ENCODE assay signal across 23 mouse cellular contexts in the genomic region with DNA sequence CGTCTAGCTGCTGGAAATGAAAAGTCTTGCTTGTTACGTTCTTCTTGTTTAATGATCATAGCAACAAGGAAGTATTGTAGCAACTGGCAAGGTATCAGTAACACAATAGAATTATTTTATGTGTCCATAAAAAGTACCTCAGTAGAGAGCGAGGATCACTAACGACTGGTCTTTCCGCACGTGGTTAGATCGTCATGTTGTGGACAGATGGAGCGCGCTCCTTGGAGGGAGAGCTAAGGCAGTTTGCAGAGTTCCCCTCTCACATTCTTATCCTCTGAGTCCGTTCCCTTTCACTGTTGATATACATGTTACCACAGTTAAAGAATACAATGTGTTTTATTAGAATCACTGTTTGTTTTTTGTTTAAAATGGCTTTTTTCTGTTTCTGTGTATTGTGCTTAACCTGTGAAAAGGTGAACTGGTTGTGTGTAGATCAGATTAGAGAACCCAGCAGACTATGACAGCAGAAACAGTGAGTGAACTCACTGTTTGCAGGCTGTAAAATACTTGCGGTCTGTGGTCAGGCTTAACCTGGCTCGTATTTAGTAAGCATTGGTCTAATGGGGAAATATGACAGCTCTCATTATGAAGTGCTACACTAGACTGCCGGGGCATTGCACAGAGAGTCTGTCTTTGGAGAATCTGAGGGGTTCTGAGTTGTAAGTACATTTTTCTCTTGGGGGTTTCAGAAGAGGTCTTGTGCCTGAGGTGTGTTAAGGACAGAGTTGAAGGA. TPM values are rescaled to one million over a fixed set of nuclear protein-coding genes. Genes with fewer than 3 reads are reported as not detected.
DNase-seq lines count a peak whose midpoint lies in the region; ATAC-seq and TF ChIP-seq lines count a peak whose summit lies in the region.
"Had no signal": no experiment of that assay in that cellular context is flagged by ENCODE, and none has a peak within 500 bp of the region (broad histone marks: within the 10 kb centered on the region; RNA-seq: fewer than 3 reads in every experiment).

No protein-coding gene starts in this region.

- peak; percentile 88 for TF ChIP-seq EP300 in CH12.LX (IDR thresholded peaks at IDR 0.05; ENCODE audit: low read length)

- H3K4me3 ChIP-seq in CH12.LX (replicated peaks in 1 of 3; ENCODE audit: low read depth in 2 of 3, low read length in 2 of 3, poor library complexity in 1 of 3): no peak overlapping the region
- H3K4me3 ChIP-seq: embryonic facial prominence, embryonic 13.5 days; hindbrain, embryonic 13.5 days; liver, embryonic 13.5 days; lung, embryonic 15.5 days; midbrain, embryonic 15.5 days had no signal

- peaks cover 8 to 28% of the 10 kb centered on the region in 2 experiments for H3K4me1 ChIP-seq in CH12.LX (ENCODE audit: control insufficient read depth in 1 of 2, insufficient read depth in 2 of 2)
- H3K4me1 ChIP-seq: hindbrain, embryonic 13.5 days; midbrain, embryonic 15.5 days had no signal

- no peak overlapping the region for H3K9ac ChIP-seq in CH12.LX (ENCODE audit: insufficient read depth, low read depth)
- H3K9ac ChIP-seq: embryonic facial prominence, embryonic 13.5 days; hindbrain, embryonic 13.5 days; liver, embryonic 13.5 days; lung, embryonic 15.5 days; midbrain, embryonic 15.5 days had no signal

- TF ChIP-seq RAD21 in CH12.LX (IDR thresholded peaks at IDR 0.05; ENCODE audit: low read depth, low read length): no peak

- H3K9me3 ChIP-seq in CH12.LX (replicated peaks; ENCODE audit: low read length): no peaks in the 10 kb centered on the region
- H3K9me3 ChIP-seq: embryonic facial prominence, embryonic 13.5 days; hindbrain, embryonic 13.5 days; liver, embryonic 13.5 days; lung, embryonic 15.5 days; midbrain, embryonic 15.5 days had no signal

- peaks cover 27 to 67% of the 10 kb centered on the region in 2 experiments for H3K36me3 ChIP-seq in CH12.LX (replicated peaks in 1 of 2; ENCODE audit: control insufficient read depth in 1 of 2, insufficient read depth in 1 of 2, low read length in 1 of 2)
- H3K36me3 ChIP-seq: midbrain, embryonic 15.5 days had no signal

- peak overlapping the region; percentile 39 for H3K4me2 ChIP-seq in CH12.LX (ENCODE audit: insufficient read depth, low read depth, poor library complexity, severe bottlenecking)
- H3K4me2 ChIP-seq: embryonic facial prominence, embryonic 13.5 days; hindbrain, embryonic 13.5 days; liver, embryonic 13.5 days; lung, embryonic 15.5 days; midbrain, embryonic 15.5 days had no signal

- no peak for TF ChIP-seq POLR2A in CH12.LX (IDR thresholded peaks at IDR 0.05; ENCODE audit: low read depth, low read length)

- H3K27ac ChIP-seq in CH12.LX (ENCODE audit: insufficient read depth, low read depth): no peak overlapping the region
- H3K27ac ChIP-seq: embryonic facial prominence, embryonic 13.5 days; hindbrain, embryonic 13.5 days; liver, embryonic 13.5 days; lung, embryonic 15.5 days; macrophage; midbrain, embryonic 15.5 days had no signal

- H3K79me2 ChIP-seq in CH12.LX (replicated peaks; ENCODE audit: control insufficient read depth, extremely low read depth, insufficient read depth, poor library complexity, severe bottlenecking): peaks cover 12% of the 10 kb centered on the region

- H3K27me3 ChIP-seq in CH12.LX (replicated peaks): no peaks in the 10 kb centered on the region
- H3K27me3 ChIP-seq: embryonic facial prominence, embryonic 13.5 days; hindbrain, embryonic 13.5 days; liver, embryonic 13.5 days; lung, embryonic 15.5 days; midbrain, embryonic 15.5 days had no signal

- no peak for TF ChIP-seq CTCF in CH12.LX (conservative IDR thresholded peaks at IDR 0.05 in 1 of 2, IDR thresholded peaks at IDR 0.05 in 1 of 2; ENCODE audit: low read depth in 2 of 2, low read length in 2 of 2)

- in situ Hi-C loops in CH12.LX (cut with MboI; ENCODE audit: low pct_ligation_motif_present, low pct_unique_long_range_greater_than_20kb, low sequenced_read_pairs): no loop called here

- DNase-seq in 3134 (ENCODE audit: extremely low read depth, insufficient read length, low spot score) (peak; percentile 54), CH12.LX (ENCODE audit: extremely low read depth) (peak; percentile 84)
- DNase-seq in cerebellum, postnatal 4 days (ENCODE audit: low spot score in 2 of 2): no peak
- DNase-seq in adrenal gland, postnatal 25 days: no peak
- no peak for DNase-seq in layer of hippocampus, postnatal 25 days (ENCODE audit: extremely low spot score in 1 of 2, low spot score in 1 of 2)
- DNase-seq in kidney, postnatal 4 days: no peak
- DNase-seq: adrenal gland, postnatal 14 days; cerebellum, adult 18-20 months; cerebellum, postnatal 36 days; gastrocnemius, postnatal 25 days; kidney, adult 18-20 months; kidney, postnatal 36 days; left cerebral cortex, postnatal 4 days; liver, embryonic 13.5 days; thymus, adult 18-20 months had no signal

- dilution Hi-C loops in CH12.LX (cut with MboI; ENCODE audit: extremely low pct_ligation_motif_present, extremely low pct_unique_long_range_greater_than_20kb, low sequenced_read_pairs): no loop called here

- ATAC-seq in hematopoietic stem cell, adult 5-6 weeks (replicated peaks in 1 of 2; ENCODE audit: insufficient read depth in 1 of 2, low FRiP score in 2 of 2, low TSS enrichment in 1 of 2, low read depth in 1 of 2, poor library complexity in 2 of 2, severe bottlenecking in 2 of 2): peak; percentile 88 to 97
- ATAC-seq in megakaryocyte progenitor cell, adult 5-6 weeks (replicated peaks; ENCODE audit: poor library complexity): peak; percentile 82
- ATAC-seq: midbrain, embryonic 15.5 days had no signal

TF ChIP-seq in CH12.LX, 34 proteins besides CTCF, POLR2A, EP300 and RAD21:
- TF ChIP-seq ELF1 (IDR thresholded peaks at IDR 0.05; ENCODE audit: low read depth, low read length): peak; percentile 12; the same call in 1 of the 2 replicates
- no peak for TF ChIP-seq E2F4 (IDR thresholded peaks at IDR 0.05; ENCODE audit: insufficient replicate concordance, low read depth, low read length)
- 0 out of 2 replicates have a peak, but pooled peaks have one; percentile 47 for TF ChIP-seq CHD1 (IDR thresholded peaks at IDR 0.05; ENCODE audit: low read depth, low read length)
- TF ChIP-seq BHLHE40 (IDR thresholded peaks at IDR 0.05; ENCODE audit: low read depth, low read length): peak; percentile 70
- peak; percentile 75 for TF ChIP-seq MEF2A (IDR thresholded peaks at IDR 0.05; ENCODE audit: borderline replicate concordance, low read depth, low read length)
- TF ChIP-seq NRF1 (IDR thresholded peaks at IDR 0.05; ENCODE audit: low read depth, low read length): no peak
- peak; percentile 65 for TF ChIP-seq JUND (conservative IDR thresholded peaks at IDR 0.05; ENCODE audit: low read depth, low read length)
- TF ChIP-seq MAFK (IDR thresholded peaks at IDR 0.05; ENCODE audit: insufficient replicate concordance, low read length): peak; percentile 89
- TF ChIP-seq JUN (IDR thresholded peaks at IDR 0.05; ENCODE audit: insufficient read depth, low read depth, low read length): peak; percentile 38
- no peak for TF ChIP-seq SMC3 (IDR thresholded peaks at IDR 0.05; ENCODE audit: low read depth, low read length)
- TF ChIP-seq ETS1 (conservative IDR thresholded peaks at IDR 0.05; ENCODE audit: low read depth, low read length): peak; percentile 62
- TF ChIP-seq SIN3A (IDR thresholded peaks at IDR 0.05; ENCODE audit: low read length): peak; percentile 66; the same call in 1 of the 2 replicates
- TF ChIP-seq IRF4 (IDR thresholded peaks at IDR 0.05; ENCODE audit: low read depth, low read length): peak; percentile 94
- peak; percentile 60; the same call in 1 of the 2 replicates for TF ChIP-seq RCOR1 (conservative IDR thresholded peaks at IDR 0.05; ENCODE audit: low read depth, low read length)
- no peak for TF ChIP-seq ZKSCAN1 (IDR thresholded peaks at IDR 0.05; ENCODE audit: borderline replicate concordance, low read depth, low read length)
- no peak for TF ChIP-seq ZMIZ1 (IDR thresholded peaks at IDR 0.05; ENCODE audit: low read depth, low read length)

RNA-seq across cellular contexts. Expression of a gene that starts 13.3 kb away (rescaled TPM):
- total RNA-seq in CH12.LX (2012; rRNA removed): 15.4 TPM in 2 replicates
- 14.1 and 14.9 TPM in 2 replicates for total RNA-seq in CH12.LX (2014; rRNA removed)
- polyA plus RNA-seq in CH12.LX (2012; ENCODE audit: insufficient read length, low read depth): 17.0 and 20.9 TPM in 2 replicates
- total RNA-seq in hematopoietic stem cell, adult 5-6 weeks (2017): 27.2 and 39.3 TPM in 2 replicates
- total RNA-seq in megakaryocyte progenitor cell, adult 5-6 weeks (2015): 9.5 and 9.7 TPM in 2 replicates
- 21.5 and 29.6 TPM in 2 replicates for total RNA-seq in megakaryocyte progenitor cell, adult 5-6 weeks (2017)
- 26.0 and 29.4 TPM in 2 replicates for total RNA-seq in adrenal gland, postnatal 25 days (2021)
- 10 to 100 TPM; 17.9 to 24.2 TPM for total RNA-seq in layer of hippocampus, postnatal 25 days (2021)

RNA-seq across cellular contexts. Expression of a gene that starts 13.3 kb away (rescaled TPM):
- total RNA-seq in CH12.LX (2012; rRNA removed) (0.13 TPM in 1 of 2 replicates, not detected in the other), CH12.LX (2014; rRNA removed) (not detected in 2 replicates)
- 0.24 TPM in 1 of 2 replicates, not detected in the other for polyA plus RNA-seq in CH12.LX (2012; ENCODE audit: insufficient read length, low read depth)
- total RNA-seq in hematopoietic stem cell, adult 5-6 weeks (2017): not detected in 2 replicates
- total RNA-seq in megakaryocyte progenitor cell, adult 5-6 weeks (2015): not detected in 2 replicates
- total RNA-seq in megakaryocyte progenitor cell, adult 5-6 weeks (2017): 2.2 TPM in 1 of 2 replicates, not detected in the other
- total RNA-seq in adrenal gland, postnatal 25 days (2021): 1.3 TPM in 2 replicates
- under 1 TPM; 0.39 to 0.70 TPM for total RNA-seq in layer of hippocampus, postnatal 25 days (2021)
- total RNA-seq: MEL had no signal
- polyA plus RNA-seq: macrophage had no signal

Comparison
In these comparisons a context has a peak if more than half of its experiments do, and no peak if none do; other contexts are left out.
1. DNase-seq: peak in 3134 (single experiment) and CH12.LX (single experiment); none in cerebellum, postnatal 4 days (0 of 2), adrenal gland, postnatal 25 days (single experiment), layer of hippocampus, postnatal 25 days (0 of 2) and kidney, postnatal 4 days (0 of 2).